Mouse (Mus musculus): ENCODE results near the gene Zfp36l1. TPM values are rescaled to one million over a fixed set of nuclear protein-coding genes. Genes with fewer than 3 reads are reported as not detected.

Zfp36l1 gene
- total RNA-seq, 1 experiment from 2014 or later, result 17.7 TPM

DNA sequence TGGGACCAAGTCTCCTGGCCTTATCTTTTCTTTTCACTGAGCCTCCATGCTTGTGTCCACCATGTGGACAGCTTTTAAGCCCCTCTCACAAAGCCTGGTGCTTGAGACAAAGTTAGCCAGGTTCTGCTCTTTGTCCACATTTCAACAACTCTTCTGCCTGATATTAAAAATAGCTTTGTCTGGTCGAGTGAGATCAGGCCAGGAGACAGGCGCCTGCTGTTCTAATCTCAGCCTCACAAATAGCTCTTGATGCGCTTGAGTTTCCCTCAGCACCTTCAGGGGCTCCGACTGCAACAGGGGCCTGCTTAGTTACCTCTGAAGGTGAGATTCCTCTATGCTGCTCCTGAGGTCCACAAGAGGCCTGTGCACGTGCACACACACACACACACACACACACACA is 51.0 kb downstream of the Zfp36l1 start:
- ATAC-seq (replicated peaks in 1 of 2; ENCODE audit: insufficient read depth in 1 of 2, low FRiP score in 2 of 2, low TSS enrichment in 1 of 2, low read depth in 1 of 2, poor library complexity in 2 of 2, severe bottlenecking in 2 of 2), result no peak

DNA sequence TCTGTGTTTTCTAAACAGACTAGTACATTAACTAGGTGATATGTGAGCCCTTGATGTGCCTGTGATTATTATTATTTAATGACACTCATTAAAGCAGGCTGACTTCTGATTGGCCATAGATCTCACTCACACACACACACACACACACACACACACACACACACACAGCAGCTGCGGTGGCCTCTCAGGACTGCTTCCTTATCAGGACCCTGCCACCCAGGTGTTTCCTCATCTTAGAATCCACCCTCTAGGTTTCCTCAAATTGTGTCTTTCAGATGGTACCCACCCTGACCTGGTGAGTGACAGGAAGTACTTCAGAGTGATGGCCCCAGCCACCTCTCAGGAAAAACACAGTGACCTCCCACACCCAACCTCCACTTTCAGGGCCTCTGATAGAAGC is 52.0 kb downstream of the Zfp36l1 start:
- ATAC-seq (replicated peaks in 1 of 2; ENCODE audit: insufficient read depth in 1 of 2, low FRiP score in 2 of 2, low TSS enrichment in 1 of 2, low read depth in 1 of 2, poor library complexity in 2 of 2, severe bottlenecking in 2 of 2), result peak; percentile 80 to 83

DNA sequence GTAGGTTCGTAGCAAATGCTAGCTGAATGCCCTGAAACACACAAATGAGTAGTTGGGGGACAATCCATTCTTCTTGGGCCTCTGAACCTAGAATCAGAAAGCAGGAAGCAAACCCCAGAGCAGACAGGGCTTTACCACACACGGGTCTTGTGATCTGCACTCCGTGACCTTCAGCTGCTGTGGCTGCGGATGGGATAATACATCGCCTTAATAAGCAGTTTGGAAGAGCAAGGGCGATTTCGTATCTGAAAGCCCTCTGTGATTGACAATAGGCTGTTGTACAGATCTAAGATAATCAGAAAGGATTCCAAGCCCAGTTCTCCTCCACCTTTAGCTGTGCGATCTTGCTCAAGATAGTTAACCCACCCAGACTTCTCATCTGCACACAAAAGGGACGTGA is 52.5 kb downstream of the Zfp36l1 start:
- ATAC-seq (replicated peaks in 1 of 2; ENCODE audit: insufficient read depth in 1 of 2, low FRiP score in 2 of 2, low TSS enrichment in 1 of 2, low read depth in 1 of 2, poor library complexity in 2 of 2, severe bottlenecking in 2 of 2), result peak; percentile 26 to 31; a peak in 1 of 4 replicates

DNA sequence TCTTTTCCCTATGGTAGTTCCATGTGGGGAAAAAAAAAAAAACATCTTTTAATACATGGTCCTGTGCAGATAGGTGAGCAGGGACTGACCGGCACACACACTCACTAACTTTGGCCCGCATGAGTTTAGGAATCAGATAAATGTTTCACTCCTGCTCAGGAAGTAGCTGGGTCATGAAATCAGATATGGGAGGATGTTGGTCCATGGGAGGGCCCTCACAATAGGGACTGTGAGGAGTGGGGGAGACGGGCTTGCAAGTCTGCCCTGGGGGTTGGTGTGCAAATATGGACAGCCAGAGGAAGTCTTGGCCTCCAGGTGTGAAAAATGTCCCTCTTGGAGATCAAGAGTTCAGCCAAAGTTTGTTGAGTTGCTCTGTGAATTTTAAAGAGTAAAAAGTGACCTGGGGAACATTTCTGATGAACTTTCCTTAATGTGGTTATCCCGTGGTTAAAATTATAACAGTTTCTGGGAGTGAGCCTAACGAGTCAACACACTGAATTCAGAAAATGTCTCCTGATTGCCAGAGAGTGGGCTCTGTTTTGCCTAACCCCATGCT is 53.0 kb downstream of the Zfp36l1 start:
- no peak for ATAC-seq (replicated peaks in 1 of 2; ENCODE audit: insufficient read depth in 1 of 2, low FRiP score in 2 of 2, low TSS enrichment in 1 of 2, low read depth in 1 of 2, poor library complexity in 2 of 2, severe bottlenecking in 2 of 2)

Other genes starting within 250 kb of the Zfp36l1 start
- 19.7 and 33.1 TPM in 2 replicates for gene Actn1, start 147.4 kb upstream of the Zfp36l1 start, total RNA-seq (2017)

Measured in hematopoietic stem cell, adult 5-6 weeks (primary cell).